ENCODE assay signal across 12 mouse cellular contexts in genomic region chr17:5187546-5187945, GRCm38 (mm10).
DNase-seq lines count a peak whose midpoint lies in the region; ATAC-seq and TF ChIP-seq lines count a peak whose summit lies in the region.
"Had no signal": no experiment of that assay in that cellular context is flagged by ENCODE, and none has a peak within 500 bp of the region (broad histone marks: within the 10 kb centered on the region; RNA-seq: fewer than 3 reads in every experiment).

No protein-coding gene starts in this region.

- DNase-seq in gastrocnemius, adult 2 months, result no peak
- no peak for DNase-seq in gastrocnemius, postnatal 14 days
- DNase-seq in midbrain, embryonic 11.5 days (ENCODE audit: low spot score, missing footprints), result no peak
- DNase-seq in thymus, postnatal 0 days (ENCODE audit: low spot score), result peak; percentile 72
- no peak for DNase-seq in urinary bladder, postnatal 14 days (ENCODE audit: low spot score)
- DNase-seq in kidney, adult 11 months, result no peak
- DNase-seq: adrenal gland, postnatal 36 days; kidney, postnatal 4 days had no signal

- intact Hi-C loops in gastrocnemius, adult 2 months (cut with DNase I), result loop anchor here (5.0 to 10.0 kb wide), 2 partner anchors 275 to 403 kb away; no protein-coding TSS in a partner anchor
- intact Hi-C loops in gastrocnemius, postnatal 14 days (cut with DNase I; ENCODE audit: low total_unique reads), result loop anchor here (10.0 kb wide), 2 partner anchors 173 to 273 kb away; no protein-coding TSS in a partner anchor

- no peaks in the 10 kb centered on the region for H3K36me3 ChIP-seq in midbrain, embryonic 13.5 days
- no peaks in the 10 kb centered on the region for H3K36me3 ChIP-seq in midbrain, embryonic 11.5 days (ENCODE audit: control insufficient read depth, insufficient read depth, low read length)
- H3K36me3 ChIP-seq in embryonic facial prominence, embryonic 15.5 days, result no peaks in the 10 kb centered on the region
- H3K36me3 ChIP-seq: heart, embryonic 12.5 days; limb, embryonic 15.5 days had no signal

- H3K27me3 ChIP-seq in midbrain, embryonic 13.5 days, result no peaks in the 10 kb centered on the region
- H3K27me3 ChIP-seq in midbrain, embryonic 11.5 days (ENCODE audit: control insufficient read depth, insufficient read depth, low read length), result no peaks in the 10 kb centered on the region
- no peaks in the 10 kb centered on the region for H3K27me3 ChIP-seq in embryonic facial prominence, embryonic 15.5 days
- H3K27me3 ChIP-seq: heart, embryonic 12.5 days; limb, embryonic 15.5 days had no signal

- TF ChIP-seq CTCF in gastrocnemius, adult 2 months (IDR thresholded peaks at IDR 0.05), result peak; percentile 31

- peak; percentile 34 for ATAC-seq in midbrain, embryonic 13.5 days
- no peak for ATAC-seq in midbrain, embryonic 11.5 days (ENCODE audit: low FRiP score)
- no peak for ATAC-seq in embryonic facial prominence, embryonic 15.5 days (ENCODE audit: insufficient number of reproducible peaks, low FRiP score, low TSS enrichment, low read depth)

- H3K4me2 ChIP-seq in midbrain, embryonic 13.5 days (replicated peaks), result no peak overlapping the region
- H3K4me2 ChIP-seq in midbrain, embryonic 11.5 days, result no peak overlapping the region
- no peak overlapping the region for H3K4me2 ChIP-seq in embryonic facial prominence, embryonic 15.5 days (replicated peaks)
- H3K4me2 ChIP-seq: heart, embryonic 12.5 days; limb, embryonic 15.5 days had no signal

- H3K4me3 ChIP-seq in gastrocnemius, adult 2 months, result no peak overlapping the region
- H3K4me3 ChIP-seq in midbrain, embryonic 13.5 days (replicated peaks), result no peak overlapping the region
- no peak overlapping the region for H3K4me3 ChIP-seq in midbrain, embryonic 11.5 days (ENCODE audit: low read depth, low read length)
- no peak overlapping the region for H3K4me3 ChIP-seq in embryonic facial prominence, embryonic 15.5 days (replicated peaks)
- H3K4me3 ChIP-seq: heart, embryonic 12.5 days; limb, embryonic 15.5 days had no signal

- peaks cover 63% of the 10 kb centered on the region for H3K4me1 ChIP-seq in midbrain, embryonic 13.5 days (replicated peaks)
- H3K4me1 ChIP-seq in midbrain, embryonic 11.5 days (ENCODE audit: control insufficient read depth, insufficient read depth, low read length), result peaks cover 3% of the 10 kb centered on the region; the same call in 1 of the 2 replicates
- H3K4me1 ChIP-seq in embryonic facial prominence, embryonic 15.5 days, result peaks cover 30% of the 10 kb centered on the region; the same call in 1 of the 2 replicates

- H3K9me3 ChIP-seq in midbrain, embryonic 13.5 days, result no peaks in the 10 kb centered on the region
- no peaks in the 10 kb centered on the region for H3K9me3 ChIP-seq in midbrain, embryonic 11.5 days (ENCODE audit: control insufficient read depth, low read length)
- no peaks in the 10 kb centered on the region for H3K9me3 ChIP-seq in embryonic facial prominence, embryonic 15.5 days (replicated peaks)
- H3K9me3 ChIP-seq: heart, embryonic 12.5 days; limb, embryonic 15.5 days had no signal

- H3K9ac ChIP-seq in midbrain, embryonic 13.5 days (replicated peaks), result no peak overlapping the region
- no peak overlapping the region for H3K9ac ChIP-seq in midbrain, embryonic 11.5 days (ENCODE audit: low read length)
- no peak overlapping the region for H3K9ac ChIP-seq in embryonic facial prominence, embryonic 15.5 days
- H3K9ac ChIP-seq: heart, embryonic 12.5 days; limb, embryonic 15.5 days had no signal

- 47% methylated on average over 2 of the region's 2 CpGs for WGBS in midbrain, embryonic 13.5 days
- 40% methylated on average over 2 of the region's 2 CpGs for WGBS in midbrain, embryonic 11.5 days
- WGBS in embryonic facial prominence, embryonic 15.5 days, result 59% methylated on average over 2 of the region's 2 CpGs

- H3K27ac ChIP-seq in gastrocnemius, adult 2 months, result 0 out of 2 replicates have a peak overlapping the region, but pooled peaks have one; percentile 12
- no peak overlapping the region for H3K27ac ChIP-seq in midbrain, embryonic 13.5 days
- H3K27ac ChIP-seq in midbrain, embryonic 11.5 days (ENCODE audit: low read depth, low read length), result no peak overlapping the region
- peak overlapping the region; percentile 13; the same call in 1 of the 2 replicates for H3K27ac ChIP-seq in embryonic facial prominence, embryonic 15.5 days (replicated peaks)

Comparison
In these comparisons a context has a peak if more than half of its experiments do, and no peak if none do; other contexts are left out.
1. H3K27ac ChIP-seq: peak in gastrocnemius, adult 2 months (single experiment) and embryonic facial prominence, embryonic 15.5 days (single experiment); none in midbrain, embryonic 13.5 days (single experiment) and midbrain, embryonic 11.5 days (single experiment).